Mouse (Mus musculus) intestine, embryonic 14.5 days (tissue): ENCODE data around the gene Gm12248. TPM values are rescaled to one million over a fixed set of nuclear protein-coding genes. Genes with fewer than 3 reads are reported as not detected.
"Not testable (repeated sequence)": the region's sequence is repeated elsewhere in the genome, so short reads cannot be mapped to it uniquely, and the experiment has no call there.

ENCODE experiments used
- ATAC-seq: fragments of 200-750 bp; cut with Nextera tagmentation; replicated peaks from 2 replicates; pipeline ENCODE4 v1.8.0; 2017; ENCODE audit warnings: low read depth, moderate number of reproducible peaks, moderate TSS enrichment, moderate library complexity; ENCODE audit not compliant: low FRiP score, low TSS enrichment
- DNase-seq: peaks from one replicate; pipeline ENCODE4 v3.0.0-alpha.2; 2018; ENCODE audit warnings: low spot score
- H3K27ac ChIP-seq: fragments of 300-500 bp; sonication (generic); 2 replicates; pipeline ENCODE4 v1.5.1; 2014; ENCODE audit warnings: low read depth, mild to moderate bottlenecking, control low read depth
- H3K27me3 ChIP-seq: fragments of 300-500 bp; sonication (generic); replicated peaks from 2 replicates; pipeline ENCODE4 v1.6.1; 2014; ENCODE audit warnings: low read length, control low read depth; ENCODE audit not compliant: control insufficient read depth, insufficient read depth
- H3K36me3 ChIP-seq: fragments of 300-500 bp; sonication (generic); 2 replicates; pipeline ENCODE4 v1.6.1; 2014; ENCODE audit warnings: low read length, control low read depth; ENCODE audit not compliant: control insufficient read depth, insufficient read depth
- H3K4me1 ChIP-seq: fragments of 300-500 bp; sonication (generic); replicated peaks from 2 replicates; pipeline ENCODE4 v1.6.1; 2014; ENCODE audit warnings: low read length, control low read depth, mixed read lengths; ENCODE audit not compliant: control insufficient read depth, insufficient read depth
- H3K4me2 ChIP-seq: fragments of 300-500 bp; sonication (generic); 2 replicates; pipeline ENCODE4 v1.6.1; 2014; ENCODE audit warnings: low read length
- H3K4me3 ChIP-seq: fragments of 300-500 bp; sonication (generic); 2 replicates; pipeline ENCODE4 v1.5.1; 2014; ENCODE audit warnings: low read depth, low read length, control low read depth, mixed read lengths
- H3K9ac ChIP-seq: fragments of 300-500 bp; sonication (generic); 2 replicates; pipeline ENCODE4 v1.6.1; 2014; ENCODE audit warnings: mild to moderate bottlenecking, low read length
- H3K9me3 ChIP-seq: fragments of 300-500 bp; sonication (generic); 2 replicates; pipeline ENCODE4 v1.6.1; 2016; ENCODE audit warnings: low read length, control low read depth; ENCODE audit not compliant: control insufficient read depth
- WGBS: fragments of 180-500 bp; shearing (Covaris S2); extraction: QIAGEN DNeasy Blood & Tissue Kit; methylation state at CpG from one replicate; pipeline ENCODE4 v1.1.7; 2014; 5-methylcytosine and 5-hydroxymethylcytosine counted together
- polyA plus RNA-seq: library from polyadenylated mRNA; unstranded; fragments of >200 nt; fragmentation: Nextera tagmentation; extraction: Ambion mirVana; gene quantifications from 2 replicates; pipeline ENCODE4 v1.2.1, GENCODE M21; 2014

Gene Gm12248
- polyA plus RNA-seq, 1 experiment from 2014 or later = not detected

DNA sequence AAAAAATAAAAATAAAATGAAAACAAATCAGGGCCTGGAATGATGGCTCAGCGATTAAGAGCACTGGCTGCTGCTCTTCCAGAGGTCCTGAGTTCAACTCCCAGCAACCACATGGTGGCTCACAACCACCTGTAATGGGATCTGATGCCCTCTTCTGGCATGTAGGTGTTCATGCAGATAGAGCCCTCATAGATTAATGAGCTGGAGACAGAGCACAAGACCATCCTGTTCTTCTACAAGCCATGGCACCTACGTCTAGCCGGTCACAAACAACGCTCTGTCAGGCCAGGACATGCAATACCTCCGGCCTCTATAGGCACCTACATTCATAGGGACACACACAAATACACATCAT, 5.4 kb upstream of the Gm12248 start:
- H3K9me3 ChIP-seq, H3K4me1 ChIP-seq, H3K27ac ChIP-seq, DNase-seq, H3K27me3 ChIP-seq, ATAC-seq, H3K9ac ChIP-seq, H3K36me3 ChIP-seq: not testable (repeated sequence)
- Histone ChIP-seq H3K4me2 (peak overlapping the region; percentile 73), H3K4me3 (peak overlapping the region; percentile 35; the same call in 1 of the 2 replicates)
- WGBS = 73% methylated on average over 5 of the region's 5 CpGs

DNA sequence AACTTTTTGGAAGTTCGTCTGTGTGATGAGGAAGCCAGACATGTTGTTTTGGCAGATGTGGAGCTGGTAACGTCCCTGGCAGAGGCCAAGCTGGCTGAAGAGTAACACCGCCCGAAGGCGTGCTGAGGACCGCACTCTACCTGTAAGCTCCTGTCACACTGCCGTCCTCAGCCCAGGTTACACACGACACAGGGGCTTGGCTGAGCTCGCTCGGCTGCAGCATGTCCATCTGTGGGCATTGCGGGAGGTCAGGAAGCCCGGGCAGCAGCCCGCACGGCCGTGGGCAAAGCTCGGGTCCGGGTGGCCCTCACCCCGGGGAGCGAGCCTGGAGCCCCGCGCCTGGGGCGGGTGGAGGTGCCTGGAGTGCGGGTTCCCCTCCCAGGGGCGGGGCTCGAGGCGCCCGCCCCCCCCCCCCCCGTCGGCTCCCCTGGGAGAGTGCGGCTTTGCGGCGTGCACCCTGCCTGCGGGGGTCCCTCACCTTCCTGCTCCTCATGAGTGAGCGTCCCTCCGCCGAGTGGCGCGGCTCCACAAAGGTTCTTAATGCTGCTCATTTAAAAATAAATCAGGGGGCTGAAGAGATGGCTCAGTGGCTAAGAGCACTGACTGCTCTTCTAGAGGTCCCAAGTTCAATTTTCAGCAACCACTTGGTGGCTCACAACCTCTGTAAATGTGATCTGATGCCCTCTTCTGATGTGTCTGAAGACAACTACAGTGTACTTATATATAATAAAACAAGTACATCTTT, 4.9 kb upstream of the Gm12248 start:
- H3K4me3 ChIP-seq = peak overlapping the region; percentile 35
- no peak overlapping the region for H3K27ac ChIP-seq
- ATAC-seq = 0 out of 2 replicates have a peak, but pooled peaks have one; percentile 34
- peaks cover 6% of the 10 kb centered on the region for H3K4me1 ChIP-seq
- H3K27me3 ChIP-seq = 0 out of 2 replicates have a peak, but pooled peaks cover 4% of the 10 kb centered on the region
- no peaks in the 10 kb centered on the region for H3K9me3 ChIP-seq
- DNase-seq = no peak
- H3K4me2 ChIP-seq = peak overlapping the region; percentile 73
- WGBS = 3% methylated on average over 31 of the region's 38 CpGs
- peak overlapping the region; percentile 35; the same call in 1 of the 2 replicates for H3K9ac ChIP-seq
- H3K36me3 ChIP-seq = no peaks in the 10 kb centered on the region

DNA sequence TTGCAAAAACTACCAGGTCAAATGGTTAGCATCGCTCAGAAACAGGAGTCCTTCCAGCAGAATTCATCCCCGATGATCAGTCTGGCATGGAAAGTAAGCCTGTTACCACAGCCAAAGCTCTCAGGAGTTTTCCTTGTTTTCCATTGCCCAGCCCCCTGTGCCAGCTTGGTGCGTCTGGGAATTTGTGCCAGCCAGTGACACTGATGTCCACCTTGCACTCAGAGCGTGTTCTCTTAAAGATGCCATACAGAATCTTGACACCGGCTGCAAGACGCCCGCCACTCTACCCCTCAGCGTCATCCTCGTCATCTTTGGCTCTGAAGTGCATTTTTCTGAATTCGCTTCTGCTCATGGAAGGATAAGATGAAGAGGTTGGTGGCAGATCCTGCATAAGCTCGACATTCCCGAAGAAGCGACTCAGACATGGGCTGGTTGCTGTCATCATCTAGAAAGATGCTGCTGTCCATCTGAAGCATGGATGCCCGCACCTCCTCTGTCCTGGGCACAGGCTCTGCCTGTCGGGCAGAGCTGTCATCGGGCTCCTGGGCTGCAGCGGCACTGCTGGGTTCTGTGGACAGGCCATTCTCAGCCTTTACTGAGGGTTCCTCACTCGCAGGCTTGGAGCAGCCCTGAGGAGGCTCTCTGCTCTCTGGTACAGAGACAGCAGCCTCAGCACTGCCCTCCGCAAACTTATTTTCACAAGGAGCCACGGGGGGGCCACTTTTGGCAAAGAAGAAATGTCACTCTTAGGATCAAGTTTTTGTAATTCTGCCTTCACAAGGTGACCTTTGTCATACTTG, 4.1 kb upstream of the Gm12248 start:
- H3K4me1 ChIP-seq = peaks cover 7% of the 10 kb centered on the region
- ATAC-seq (no peak), DNase-seq (no peak)
- no peaks in the 10 kb centered on the region for H3K9me3 ChIP-seq
- 59% methylated on average over 20 of the region's 20 CpGs for WGBS
- no peak overlapping the region for H3K27ac ChIP-seq
- H3K9ac ChIP-seq = no peak overlapping the region
- peak overlapping the region; percentile 35; the same call in 1 of the 2 replicates for H3K4me3 ChIP-seq
- 0 out of 2 replicates have a peak, but pooled peaks cover 4% of the 10 kb centered on the region for H3K27me3 ChIP-seq
- H3K36me3 ChIP-seq = no peaks in the 10 kb centered on the region
- H3K4me2 ChIP-seq = peak overlapping the region; percentile 73

DNA sequence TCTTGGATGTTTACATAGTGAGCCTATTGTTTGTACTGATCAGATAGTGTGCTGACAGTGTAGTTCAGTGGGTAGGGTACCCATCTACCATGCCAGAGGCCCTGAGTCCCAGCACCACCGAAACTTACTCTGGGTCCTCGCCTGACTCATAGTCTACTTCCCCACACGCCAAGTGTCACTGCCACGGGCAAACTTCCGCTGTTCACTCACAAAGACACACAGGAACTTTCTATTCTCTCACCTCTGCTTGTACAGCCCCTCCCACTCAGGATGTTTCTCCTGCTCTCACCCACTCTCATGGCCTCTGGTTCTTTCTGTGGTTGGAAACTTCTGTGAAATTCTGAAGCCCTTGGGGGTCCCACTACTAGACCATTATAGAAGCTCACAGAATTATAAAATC, 3.2 kb upstream of the Gm12248 start:
- Histone ChIP-seq H3K36me3 (no peaks in the 10 kb centered on the region), H3K27me3 (0 out of 2 replicates have a peak, but pooled peaks cover 4% of the 10 kb centered on the region), H3K9me3 (no peaks in the 10 kb centered on the region), H3K9ac (no peak overlapping the region), H3K4me2 (no peak overlapping the region), H3K4me3 (no peak overlapping the region), H3K27ac (no peak overlapping the region), H3K4me1 (peaks cover 7% of the 10 kb centered on the region)
- WGBS = 82% methylated on average over 5 of the region's 5 CpGs
- DNase-seq (no peak), ATAC-seq (no peak)

DNA sequence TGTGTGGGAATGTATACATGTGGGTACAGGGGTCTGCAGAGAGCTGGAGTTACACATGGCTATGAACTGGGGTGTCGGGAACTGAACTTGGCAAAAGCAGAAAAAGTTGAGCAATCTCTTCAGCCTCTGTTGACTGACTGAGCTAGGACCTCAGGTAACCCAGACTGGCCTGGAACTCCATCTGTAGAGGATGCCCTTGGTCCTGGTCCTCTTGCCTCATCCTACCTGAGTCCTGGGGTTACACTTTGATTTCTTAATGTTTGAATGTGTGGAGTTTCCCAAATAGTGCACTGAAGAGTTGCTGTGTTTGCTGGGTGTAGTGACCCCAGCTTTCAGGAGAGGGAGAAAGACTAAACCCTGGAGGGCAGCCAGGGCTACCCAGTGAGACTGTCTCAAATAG, 2.6 kb upstream of the Gm12248 start:
- WGBS = 90% methylated on average over 1 of the region's 1 CpGs
- H3K27me3 ChIP-seq = 0 out of 2 replicates have a peak, but pooled peaks cover 4% of the 10 kb centered on the region
- ATAC-seq (no peak), DNase-seq (no peak)
- no peaks in the 10 kb centered on the region for H3K36me3 ChIP-seq
- no peak overlapping the region for H3K9ac ChIP-seq
- H3K4me3 ChIP-seq = no peak overlapping the region
- peaks cover 7% of the 10 kb centered on the region for H3K4me1 ChIP-seq
- H3K9me3 ChIP-seq = no peaks in the 10 kb centered on the region
- no peak overlapping the region for H3K27ac ChIP-seq
- H3K4me2 ChIP-seq = no peak overlapping the region

DNA sequence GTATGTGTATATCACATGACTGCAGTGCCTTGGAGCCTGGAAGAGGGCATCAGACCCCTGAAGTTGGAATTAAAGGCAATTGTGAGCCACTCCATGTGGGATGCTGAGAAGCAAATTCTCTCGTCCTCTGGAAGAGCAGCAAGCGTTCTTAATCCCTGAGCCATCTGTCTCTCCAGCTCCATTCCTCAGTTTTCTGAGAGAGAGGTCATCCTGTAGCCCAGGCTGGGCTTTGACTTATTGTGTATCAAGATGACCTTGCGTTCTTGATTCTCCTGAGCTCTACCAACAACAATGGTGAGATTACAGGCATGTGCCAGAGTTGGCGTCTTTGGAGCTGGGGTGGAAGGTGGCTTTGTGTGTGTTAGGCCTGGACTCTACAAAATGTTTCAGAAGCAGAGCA, 1.8 kb upstream of the Gm12248 start:
- no peak overlapping the region for H3K27ac ChIP-seq
- no peak overlapping the region for H3K4me2 ChIP-seq
- DNase-seq (no peak), ATAC-seq (no peak)
- no peak overlapping the region for H3K9ac ChIP-seq
- H3K4me3 ChIP-seq = no peak overlapping the region
- H3K4me1 ChIP-seq = peaks cover 7% of the 10 kb centered on the region
- WGBS = 78% methylated on average over 4 of the region's 4 CpGs
- no peaks in the 10 kb centered on the region for H3K9me3 ChIP-seq
- no peaks in the 10 kb centered on the region for H3K36me3 ChIP-seq
- 0 out of 2 replicates have a peak, but pooled peaks cover 4% of the 10 kb centered on the region for H3K27me3 ChIP-seq

DNA sequence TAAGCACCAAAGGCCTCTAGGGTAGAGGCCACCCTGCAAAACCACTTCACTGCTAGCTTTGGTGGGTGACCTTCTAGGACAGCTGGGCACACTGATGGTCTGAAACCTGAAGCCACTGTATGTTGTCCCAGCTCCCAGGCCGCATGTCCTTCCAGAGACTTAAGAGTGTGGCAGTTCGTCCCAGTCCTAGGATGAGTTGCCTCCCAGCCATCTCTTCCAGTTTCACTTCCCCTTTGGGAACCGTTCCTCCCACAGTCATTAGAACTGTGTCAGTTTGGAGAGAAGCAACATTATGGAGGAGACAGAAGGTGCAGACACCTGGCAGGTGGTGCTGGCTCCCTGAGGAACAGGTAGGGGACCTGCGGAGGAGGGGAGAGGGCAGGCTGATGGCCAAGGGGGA, 393 bp downstream of the Gm12248 start:
- Histone ChIP-seq H3K9me3 (no peaks in the 10 kb centered on the region), H3K36me3 (no peaks in the 10 kb centered on the region), H3K4me1 (peaks cover 7% of the 10 kb centered on the region), H3K27ac (no peak overlapping the region), H3K4me3 (0 out of 2 replicates have a peak overlapping the region, but pooled peaks have one; percentile 10), H3K27me3 (0 out of 2 replicates have a peak, but pooled peaks cover 2% of the 10 kb centered on the region), H3K9ac (no peak overlapping the region), H3K4me2 (peak overlapping the region; percentile 43)
- WGBS = 44% methylated on average over 4 of the region's 4 CpGs
- ATAC-seq (no peak), DNase-seq (peak; percentile 51)

DNA sequence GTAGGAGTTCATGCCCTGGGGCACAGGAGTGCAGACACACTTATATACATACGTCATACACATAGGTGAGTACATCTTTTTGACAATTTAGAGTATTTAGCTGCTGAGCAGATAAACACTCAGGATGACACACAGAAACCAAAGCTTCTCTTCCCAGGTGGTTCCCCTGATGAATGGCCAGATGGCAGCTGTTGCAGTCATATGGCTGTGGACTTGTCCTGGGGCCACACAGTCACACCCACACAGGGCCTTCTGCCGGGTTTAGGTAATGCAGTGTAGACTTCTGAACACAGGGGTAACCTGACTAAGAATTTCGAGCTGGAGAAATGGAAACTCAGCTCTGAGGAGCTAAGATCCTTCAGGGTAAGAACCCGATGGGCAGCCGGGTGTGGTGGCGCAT, 11.2 kb downstream of the Gm12248 start:
- Histone ChIP-seq H3K36me3 (no peaks in the 10 kb centered on the region), H3K9me3 (no peaks in the 10 kb centered on the region), H3K4me1 (no peaks in the 10 kb centered on the region), H3K27me3 (no peaks in the 10 kb centered on the region), H3K4me3 (no peak overlapping the region), H3K9ac (no peak overlapping the region), H3K27ac (no peak overlapping the region), H3K4me2 (no peak overlapping the region)
- WGBS = 91% methylated on average over 6 of the region's 6 CpGs
- no peak for ATAC-seq
- no peak for DNase-seq
